Mouse (Mus musculus): ENCODE data around the gene Rhox4g. TPM values are rescaled to one million over a fixed set of nuclear protein-coding genes. Genes with fewer than 3 reads are reported as not detected.

Gene Rhox4g
- total RNA-seq (2023), result not detected

DNA sequence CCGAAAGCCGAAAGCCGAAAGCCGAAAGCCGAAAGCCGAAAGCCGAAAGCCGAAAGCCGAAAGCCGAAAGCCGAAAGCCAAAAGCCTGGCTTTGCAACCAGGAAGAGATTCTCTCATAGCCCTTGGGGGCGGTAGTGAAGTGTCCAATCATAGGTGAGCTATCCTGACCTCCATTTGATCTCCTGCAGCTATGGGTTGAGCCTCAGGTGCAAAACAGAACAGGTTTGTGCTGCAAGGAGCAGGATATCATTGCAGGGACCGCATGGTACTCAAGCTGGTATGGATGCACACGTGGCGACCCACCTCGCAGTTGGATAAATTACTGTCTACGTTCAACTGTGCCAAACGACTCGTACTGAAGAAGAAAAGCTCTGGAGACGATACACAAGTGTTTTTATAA lies at the start of gene Rhox4g:
TSS of gene Rhox4g (minus strand) at position 101 of the 400 bp plus-strand sequence.

DNA sequence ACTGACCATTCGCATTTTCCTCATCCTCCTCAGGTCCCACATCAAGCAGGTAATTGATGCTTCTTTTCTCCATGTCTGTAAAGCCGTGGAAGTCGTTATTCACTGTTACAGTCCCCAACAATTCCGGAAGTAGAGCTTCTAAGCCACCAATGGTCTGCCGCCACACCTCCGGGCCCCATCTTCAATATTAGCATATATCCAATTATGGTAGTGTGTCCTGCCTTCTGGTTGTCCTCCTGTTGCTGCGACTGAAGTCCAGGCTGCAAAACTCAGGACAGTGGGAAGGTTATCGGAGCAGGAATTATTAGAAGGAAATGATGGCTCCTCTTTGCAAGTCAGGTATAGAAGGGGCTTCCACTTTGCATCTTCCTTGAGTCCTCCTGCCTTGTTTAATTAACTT lies 22.1 kb upstream of the Rhox4g start, which contains the start of gene Rhox2h:
TSS of gene Rhox2h (minus strand) at position 101 of the 400 bp plus-strand sequence.

DNA sequence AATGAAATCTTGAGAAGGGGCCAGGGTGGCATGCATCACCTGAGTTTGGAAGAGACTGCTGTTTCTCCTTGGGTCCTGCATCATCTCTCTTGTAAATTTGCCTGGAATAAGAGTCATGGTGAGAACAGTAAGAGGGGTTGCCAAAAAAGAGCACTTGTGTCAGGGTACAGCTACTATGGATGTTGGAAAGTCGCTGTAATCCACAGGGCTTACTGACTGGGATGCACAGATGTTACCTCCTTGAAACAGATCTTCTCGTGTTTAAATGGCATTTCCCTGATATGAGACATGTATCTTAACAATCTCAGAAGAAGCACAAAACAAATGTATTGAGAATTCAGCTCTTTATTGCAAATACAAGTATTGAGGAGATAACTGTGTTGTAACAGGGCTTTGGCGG lies 17.5 kb upstream of the Rhox4g start, which contains the start of gene Rhox3h:
TSS of gene Rhox3h (minus strand) at position 101 of the 400 bp plus-strand sequence.

DNA sequence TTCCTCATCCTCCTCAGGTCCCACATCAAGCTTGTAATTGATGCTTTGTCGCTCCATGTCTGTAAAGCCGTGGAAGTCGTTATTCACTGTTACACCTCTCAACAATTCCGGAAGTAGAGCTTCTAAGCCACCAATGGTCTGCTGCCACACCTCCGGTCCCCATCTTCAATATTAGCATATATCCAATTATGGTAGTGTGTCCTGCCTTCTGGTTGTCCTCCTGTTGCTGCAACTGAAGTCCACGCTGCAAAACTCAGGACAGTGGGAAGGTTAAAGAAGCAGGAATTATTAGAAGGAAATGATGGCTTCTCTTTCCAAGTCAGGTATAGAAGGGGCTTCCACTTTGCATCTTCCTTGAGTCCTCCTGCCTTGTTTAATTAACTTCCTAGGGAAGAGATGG lies 7.8 kb downstream of the Rhox4g start, which contains the start of gene Rhox2g:
TSS of gene Rhox2g (minus strand) at position 101 of the 400 bp plus-strand sequence.

DNA sequence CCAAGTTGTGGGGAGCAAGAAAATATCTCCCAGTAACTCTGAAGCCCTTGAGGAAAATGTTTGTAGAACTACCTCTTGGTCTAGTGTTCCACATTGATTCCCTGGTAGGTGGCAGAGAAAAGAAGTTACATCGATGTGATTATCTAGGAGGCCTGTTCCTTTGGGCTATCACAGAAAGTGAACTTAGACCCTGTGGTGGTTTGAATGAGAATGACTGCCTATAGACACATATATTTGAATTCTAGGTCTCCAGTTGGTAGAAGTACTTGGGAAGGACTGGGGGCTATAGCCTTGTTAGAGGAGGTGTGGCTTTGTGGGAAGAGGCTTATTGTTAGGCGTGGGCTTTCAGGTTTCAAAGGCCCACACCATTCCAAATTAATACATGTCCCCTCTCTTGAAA lies 22.6 kb downstream of the Rhox4g start, which contains the start of gene Rhox3g:
TSS of gene Rhox3g (minus strand) at position 101 of the 400 bp plus-strand sequence.

DNA sequence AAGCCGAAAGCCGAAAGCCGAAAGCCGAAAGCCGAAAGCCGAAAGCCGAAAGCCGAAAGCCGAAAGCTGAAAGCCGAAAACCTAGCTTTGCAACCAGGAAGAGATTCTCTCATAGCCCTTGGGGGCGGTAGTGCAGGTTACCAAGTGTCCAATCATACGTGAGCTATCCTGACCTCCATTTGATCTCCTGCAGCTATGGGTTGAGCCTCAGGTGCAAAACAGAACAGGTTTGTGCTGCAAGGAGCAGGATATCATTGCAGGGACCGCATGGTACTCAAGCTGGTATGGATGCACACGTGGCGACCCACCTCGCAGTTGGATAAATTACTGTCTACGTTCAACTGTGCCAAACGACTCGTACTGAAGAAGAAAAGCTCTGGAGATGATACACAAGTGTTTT lies 43.5 kb downstream of the Rhox4g start, which contains the start of gene Rhox4f:
TSS of gene Rhox4f (minus strand) at position 101 of the 400 bp plus-strand sequence.

Other genes starting within 250 kb of the Rhox4g start
- gene Rhox2b, start 239.3 kb downstream of the Rhox4g start, total RNA-seq (2023), result not detected
- not detected for gene Rhox4b, start 218.8 kb downstream of the Rhox4g start, total RNA-seq (2023)
- gene Rhox2c, start 197.6 kb downstream of the Rhox4g start, total RNA-seq (2023), result not detected
- gene Rhox3c, start 192.7 kb downstream of the Rhox4g start, total RNA-seq (2023), result not detected
- gene Rhox4c, start 171.0 kb downstream of the Rhox4g start, total RNA-seq (2023), result not detected
- not detected for gene Rhox2d, start 157.9 kb downstream of the Rhox4g start, total RNA-seq (2023)
- gene Rhox4d, start 137.0 kb downstream of the Rhox4g start, total RNA-seq (2023), result not detected
- not detected for gene Rhox2e, start 120.9 kb downstream of the Rhox4g start, total RNA-seq (2023)
- gene Rhox3e, start 109.3 kb downstream of the Rhox4g start, total RNA-seq (2023), result not detected
- not detected for gene Rhox4e, start 93.9 kb downstream of the Rhox4g start, total RNA-seq (2023)
- gene Rhox2f, start 79.9 kb downstream of the Rhox4g start, total RNA-seq (2023), result not detected
- gene Rhox3f, start 70.3 kb downstream of the Rhox4g start, total RNA-seq (2023), result not detected
- gene Rhox4f, start 43.6 kb downstream of the Rhox4g start, total RNA-seq (2023), result not detected
- gene Rhox3g, start 22.7 kb downstream of the Rhox4g start, total RNA-seq (2023), result not detected
- gene Rhox2g, start 7.9 kb downstream of the Rhox4g start, total RNA-seq (2023), result not detected
- not detected for gene Rhox3h, start 17.4 kb upstream of the Rhox4g start, total RNA-seq (2023)
- not detected for gene Rhox2h, start 21.9 kb upstream of the Rhox4g start, total RNA-seq (2023)
- gene Rhox5, start 153.5 kb upstream of the Rhox4g start, total RNA-seq (2023), result not detected
- gene Rhox6, start 175.6 kb upstream of the Rhox4g start, total RNA-seq (2023), result not detected
- gene Rhox7a, start 180.4 kb upstream of the Rhox4g start, total RNA-seq (2023), result not detected
- gene Rhox8, start 227.6 kb upstream of the Rhox4g start, total RNA-seq (2023), result not detected
- gene Rhox7b, start 245.9 kb upstream of the Rhox4g start, total RNA-seq (2023), result not detected